Mouse (Mus musculus): ENCODE data around the gene Eid1.

DNA sequence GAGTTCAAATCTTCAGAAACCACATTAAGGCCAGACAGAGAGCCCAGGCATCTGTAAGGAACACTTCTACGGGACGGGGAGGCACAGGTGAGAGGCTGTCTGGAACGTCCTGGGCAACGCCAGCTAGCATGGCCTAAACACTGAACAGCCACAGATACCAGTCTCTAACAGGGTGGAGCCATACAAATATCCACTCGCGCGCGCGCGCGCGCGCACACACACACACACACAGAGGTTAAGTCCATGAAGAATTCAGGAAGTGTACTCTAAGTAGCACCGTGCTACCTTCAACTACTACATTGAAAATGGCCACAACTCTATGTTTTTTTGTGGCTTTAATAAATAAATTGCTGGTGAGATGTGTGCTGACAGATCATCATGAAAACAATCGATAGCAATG, 49.7 kb upstream of the Eid1 start:
- TF ChIP-seq CTCF (IDR thresholded peaks at IDR 0.05; ENCODE audit: insufficient read depth, low read depth, low read length) (no peak), POLR2A (IDR thresholded peaks at IDR 0.05; ENCODE audit: insufficient read depth, low read depth, low read length) (no peak)

Measured in olfactory bulb, adult 2 months (tissue).